Mouse (Mus musculus) olfactory bulb, adult 2 months (tissue): ENCODE data around the gene Zfp513.

Source experiments
- CTCF ChIP-seq: fragments of 200-500 bp; IDR thresholded peaks from 2 replicates; pipeline ENCODE4 v1.5.1; 2012; ENCODE audit warnings: low read depth, mild to moderate bottlenecking, low read length, moderate library complexity; ENCODE audit not compliant: insufficient read depth
- POLR2A ChIP-seq: fragments of 200-500 bp; IDR thresholded peaks from 2 replicates; pipeline ENCODE4 v1.6.1; 2012; ENCODE audit warnings: mild to moderate bottlenecking, low read depth, low read length, moderate library complexity; ENCODE audit not compliant: insufficient read depth

DNA sequence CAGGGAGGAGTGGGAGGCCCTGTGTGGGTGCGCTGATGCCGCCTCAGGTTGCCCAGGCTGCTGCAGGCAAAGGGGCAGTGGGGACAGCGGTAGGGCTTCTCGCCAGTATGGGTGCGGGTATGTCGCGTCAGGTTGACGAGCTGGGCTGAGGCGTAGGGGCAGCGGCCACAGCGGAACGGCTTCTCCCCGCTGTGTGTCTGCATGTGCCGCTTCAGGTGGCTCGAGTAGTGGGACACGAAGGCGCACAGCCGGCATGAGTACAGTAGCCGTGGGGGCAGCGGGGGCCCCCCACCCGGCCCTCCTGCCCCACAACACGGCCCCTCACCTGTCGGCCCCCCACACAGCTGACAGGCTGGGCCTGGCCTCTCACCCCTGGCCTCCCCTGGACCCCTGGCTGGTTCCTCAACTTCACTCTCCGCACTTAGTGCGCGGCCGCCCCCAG, 1.8 kb downstream of the Zfp513 start:
- TF ChIP-seq CTCF (no peak), POLR2A (no peak)
